Mouse (Mus musculus): Measurements from ENCODE around the gene Vwa8. TPM values are rescaled to one million over a fixed set of nuclear protein-coding genes. Genes with fewer than 3 reads are reported as not detected.
"Not testable (repeated sequence)": the region's sequence is repeated elsewhere in the genome, so short reads cannot be mapped to it uniquely, and the experiment has no call there.

Vwa8 gene
- polyA plus RNA-seq, 1 experiment from 2014 or later: 8.2 TPM

- 92% methylated on average over 8 of the region's 8 CpGs for WGBS
- H3K27ac ChIP-seq: no peak overlapping the region
- H3K9ac ChIP-seq: no peak overlapping the region
- no peaks in the 10 kb centered on the region for H3K27me3 ChIP-seq
- peaks cover 8% of the 10 kb centered on the region for H3K4me1 ChIP-seq
- ATAC-seq (ENCODE audit: low FRiP score): no peak
- no peak overlapping the region for H3K4me3 ChIP-seq (replicated peaks)
- no peak overlapping the region for H3K4me2 ChIP-seq
- H3K9me3 ChIP-seq: no peaks in the 10 kb centered on the region
- H3K36me3 ChIP-seq (replicated peaks): no peaks in the 10 kb centered on the region
Observed at GRCm38 (mm10) chr14:78886566-78887234, 37.8 kb downstream of the Vwa8 start.

DNA sequence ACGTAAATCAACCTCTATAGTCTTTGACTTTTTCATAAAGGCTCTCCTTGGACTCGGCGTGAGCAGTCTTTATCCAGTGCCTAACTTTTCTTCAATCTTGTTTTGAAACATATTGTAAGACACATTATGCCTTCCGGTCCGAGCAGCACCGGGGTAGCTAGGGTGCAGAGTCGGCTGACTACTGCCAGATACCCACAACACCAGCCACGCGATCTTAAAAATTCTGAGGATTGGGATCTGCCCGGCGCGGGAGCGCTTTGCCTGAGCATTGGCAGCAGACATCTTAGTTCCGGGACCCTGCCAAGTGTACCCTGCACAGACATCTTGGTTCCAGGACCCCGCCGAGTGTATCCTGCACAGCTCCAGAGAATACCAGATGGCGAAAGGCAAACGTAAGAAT is 38.6 kb downstream of the Vwa8 start:
- not testable (repeated sequence) for ATAC-seq (ENCODE audit: low FRiP score)

DNA sequence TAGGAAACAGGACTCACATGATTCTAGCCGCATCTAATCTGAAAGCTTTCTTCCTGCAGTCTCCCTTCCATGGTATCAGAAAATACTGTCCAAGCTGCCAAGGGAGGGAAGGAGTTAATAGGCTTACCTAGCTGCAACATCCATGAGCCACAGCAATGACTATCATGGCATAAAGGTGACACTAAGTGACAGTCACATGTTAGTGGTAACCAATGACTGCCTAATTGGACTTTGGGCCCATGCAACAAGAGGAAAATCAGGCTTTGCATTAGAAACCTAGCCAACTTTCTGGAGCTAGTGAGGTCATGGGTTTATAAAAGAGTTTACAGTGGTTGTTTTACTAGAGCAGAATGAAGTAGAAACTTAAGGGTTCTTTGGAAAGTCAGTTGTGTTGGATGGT is 46.6 kb downstream of the Vwa8 start:
- no peak for ATAC-seq (ENCODE audit: low FRiP score)
- no peaks in the 10 kb centered on the region for H3K36me3 ChIP-seq (replicated peaks)
- no peak overlapping the region for H3K9ac ChIP-seq
- H3K27ac ChIP-seq: no peak overlapping the region
- no peak overlapping the region for H3K4me2 ChIP-seq
- no peak overlapping the region for H3K4me3 ChIP-seq (replicated peaks)
- no peaks in the 10 kb centered on the region for H3K9me3 ChIP-seq
- no peaks in the 10 kb centered on the region for H3K27me3 ChIP-seq
- 100% methylated on average over 1 of the region's 1 CpGs for WGBS
- no peaks in the 10 kb centered on the region for H3K4me1 ChIP-seq

More for the DNA sequence above, 38.6 kb downstream of the Vwa8 start:
- not testable (repeated sequence) for H3K27me3 ChIP-seq; H3K4me2 ChIP-seq; H3K4me3 ChIP-seq (replicated peaks); H3K9ac ChIP-seq; H3K4me1 ChIP-seq; H3K9me3 ChIP-seq; H3K36me3 ChIP-seq (replicated peaks); H3K27ac ChIP-seq
- WGBS: 96% methylated on average over 14 of the region's 18 CpGs

DNA sequence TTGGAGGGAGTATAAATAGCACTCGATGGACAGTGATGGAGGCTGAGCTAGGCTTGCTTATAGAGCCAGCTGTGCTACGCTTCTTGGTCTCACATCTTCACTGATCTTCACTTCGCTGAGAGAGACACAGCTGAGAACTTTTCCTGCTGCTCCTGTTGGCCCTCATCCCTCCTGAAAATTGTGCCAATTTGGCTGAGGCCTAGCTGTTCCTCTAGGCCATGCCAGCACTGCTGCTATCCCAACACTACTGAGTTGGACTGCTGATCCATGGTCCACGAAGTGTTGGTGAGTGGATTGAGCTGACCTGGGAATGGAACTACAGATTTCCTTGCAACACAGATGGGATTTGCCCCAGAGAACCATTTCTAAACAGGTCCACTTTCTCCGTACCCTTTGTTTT is 47.4 kb downstream of the Vwa8 start:
- H3K4me1 ChIP-seq: no peaks in the 10 kb centered on the region
- no peaks in the 10 kb centered on the region for H3K36me3 ChIP-seq (replicated peaks)
- no peak overlapping the region for H3K9ac ChIP-seq
- no peak for ATAC-seq (ENCODE audit: low FRiP score)
- no peak overlapping the region for H3K4me3 ChIP-seq (replicated peaks)
- 94% methylated on average over 5 of the region's 5 CpGs for WGBS
- H3K4me2 ChIP-seq: no peak overlapping the region
- no peaks in the 10 kb centered on the region for H3K9me3 ChIP-seq
- no peaks in the 10 kb centered on the region for H3K27me3 ChIP-seq
- no peak overlapping the region for H3K27ac ChIP-seq

DNA sequence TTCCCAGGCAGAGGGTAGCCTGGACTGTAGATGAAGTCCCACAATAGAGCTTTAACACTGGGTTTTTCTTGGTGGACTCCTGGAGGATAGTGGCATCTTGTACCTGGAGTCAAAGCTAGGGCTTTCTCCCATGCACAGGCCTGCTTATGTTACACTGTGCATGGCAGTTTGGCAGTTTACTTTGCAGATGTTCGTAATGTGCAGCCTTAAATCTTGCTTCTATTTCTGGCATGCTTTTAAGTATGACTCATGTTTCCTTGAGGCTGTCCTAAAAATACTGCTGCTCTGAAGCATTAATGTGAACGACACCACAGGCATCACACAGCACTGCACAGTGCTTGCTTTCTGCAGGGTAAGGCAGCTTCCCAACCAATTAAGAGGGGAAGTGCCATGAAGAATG is 51.9 kb downstream of the Vwa8 start:
- Histone ChIP-seq H3K9ac (no peak overlapping the region), H3K9me3 (no peaks in the 10 kb centered on the region), H3K27me3 (no peaks in the 10 kb centered on the region), H3K4me3 (replicated peaks) (no peak overlapping the region), H3K36me3 (replicated peaks) (no peaks in the 10 kb centered on the region), H3K27ac (no peak overlapping the region), H3K4me1 (no peaks in the 10 kb centered on the region), H3K4me2 (no peak overlapping the region)
- 85% methylated on average over 2 of the region's 2 CpGs for WGBS
- no peak for ATAC-seq (ENCODE audit: low FRiP score)

DNA sequence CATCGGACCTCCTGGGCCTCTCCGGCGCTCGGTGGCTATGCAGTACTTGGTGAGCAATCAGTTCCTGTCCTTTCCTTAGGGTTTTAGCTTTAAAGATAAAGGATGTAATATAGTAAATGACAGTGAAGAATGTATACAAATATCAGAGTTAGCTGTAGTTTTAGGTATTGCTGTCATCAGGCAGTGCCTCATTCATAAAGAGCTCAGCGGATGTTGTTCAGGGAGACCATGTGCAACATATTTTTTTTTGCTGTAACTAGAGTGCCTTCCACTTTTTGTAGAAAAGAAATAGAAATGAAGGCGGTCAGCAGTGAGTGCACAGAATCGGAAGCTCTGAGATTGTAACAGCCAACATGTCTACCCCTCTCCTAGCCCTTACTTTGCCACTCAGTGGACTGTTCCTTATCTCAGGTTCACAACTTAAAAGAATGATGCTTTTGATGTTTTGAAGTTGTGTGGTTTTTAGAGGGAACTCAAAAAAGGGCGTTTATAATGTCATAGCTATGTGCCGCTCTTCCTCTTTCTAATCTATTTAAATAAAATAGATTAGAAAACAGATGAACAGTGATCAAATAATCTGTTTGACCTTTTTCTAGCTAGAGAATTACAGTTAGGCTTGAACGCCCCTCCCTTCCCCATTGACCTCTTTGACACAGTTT is 59.5 kb downstream of the Vwa8 start:
- no peak overlapping the region for H3K9ac ChIP-seq
- WGBS: 94% methylated on average over 10 of the region's 10 CpGs
- H3K4me2 ChIP-seq: no peak overlapping the region
- no peak overlapping the region for H3K4me3 ChIP-seq (replicated peaks)
- H3K4me1 ChIP-seq: no peaks in the 10 kb centered on the region
- H3K36me3 ChIP-seq (replicated peaks): no peaks in the 10 kb centered on the region
- H3K9me3 ChIP-seq: no peaks in the 10 kb centered on the region
- H3K27ac ChIP-seq: no peak overlapping the region
- H3K27me3 ChIP-seq: no peaks in the 10 kb centered on the region
- ATAC-seq (ENCODE audit: low FRiP score): no peak

DNA sequence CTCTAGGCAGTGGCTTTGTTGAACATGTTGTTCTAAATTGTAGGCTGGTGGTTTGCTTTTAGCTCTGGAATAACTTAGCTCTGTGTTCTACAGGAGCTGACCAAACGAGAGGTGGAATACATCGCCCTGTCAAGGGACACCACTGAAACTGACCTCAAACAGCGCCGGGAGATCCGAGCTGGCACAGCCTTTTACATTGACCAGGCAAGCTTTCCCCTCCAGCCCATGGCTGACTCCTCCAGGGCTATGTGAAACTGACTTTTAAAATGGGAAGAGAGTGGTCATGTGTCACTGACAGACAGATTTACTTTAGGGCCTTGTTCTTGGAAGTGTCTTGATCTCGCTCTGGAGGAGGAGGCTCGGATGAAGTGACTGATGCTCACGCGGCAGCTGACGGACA is 63.2 kb downstream of the Vwa8 start:
- H3K27me3 ChIP-seq: no peaks in the 10 kb centered on the region
- WGBS: 85% methylated on average over 10 of the region's 10 CpGs
- no peak overlapping the region for H3K4me2 ChIP-seq
- ATAC-seq (ENCODE audit: low FRiP score): no peak
- H3K36me3 ChIP-seq (replicated peaks): no peaks in the 10 kb centered on the region
- H3K9ac ChIP-seq: no peak overlapping the region
- H3K9me3 ChIP-seq: no peaks in the 10 kb centered on the region
- H3K27ac ChIP-seq: no peak overlapping the region
- H3K4me1 ChIP-seq: no peaks in the 10 kb centered on the region
- no peak overlapping the region for H3K4me3 ChIP-seq (replicated peaks)

DNA sequence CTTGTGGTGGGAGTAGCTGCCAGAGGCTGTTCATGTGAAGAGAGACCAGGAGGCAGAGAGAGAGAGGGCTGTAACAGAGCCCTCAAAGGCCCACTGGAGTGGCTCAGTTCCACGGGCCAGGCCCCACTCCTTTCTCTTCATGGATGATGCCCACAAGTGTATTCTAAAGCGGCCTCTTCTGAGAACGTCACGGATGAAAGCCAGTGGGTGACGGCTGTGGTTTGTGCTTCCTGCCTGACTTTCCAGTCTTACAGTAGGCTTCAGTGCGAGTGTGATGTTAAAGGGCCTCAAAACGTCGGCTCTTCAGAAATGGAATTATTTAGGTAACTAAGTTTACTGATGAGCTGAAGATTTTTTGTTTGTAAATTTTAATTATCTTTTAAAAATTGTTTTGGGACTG is 65.3 kb downstream of the Vwa8 start:
- H3K9me3 ChIP-seq: no peaks in the 10 kb centered on the region
- ATAC-seq (ENCODE audit: low FRiP score): no peak
- no peak overlapping the region for H3K4me2 ChIP-seq
- no peaks in the 10 kb centered on the region for H3K4me1 ChIP-seq
- WGBS: 93% methylated on average over 8 of the region's 8 CpGs
- no peaks in the 10 kb centered on the region for H3K36me3 ChIP-seq (replicated peaks)
- no peaks in the 10 kb centered on the region for H3K27me3 ChIP-seq
- H3K9ac ChIP-seq: no peak overlapping the region
- no peak overlapping the region for H3K27ac ChIP-seq
- no peak overlapping the region for H3K4me3 ChIP-seq (replicated peaks)

- Histone ChIP-seq H3K27me3 (no peaks in the 10 kb centered on the region), H3K4me3 (replicated peaks) (no peak overlapping the region), H3K9me3 (no peaks in the 10 kb centered on the region), H3K9ac (no peak overlapping the region), H3K4me2 (no peak overlapping the region), H3K36me3 (replicated peaks) (no peaks in the 10 kb centered on the region), H3K4me1 (no peaks in the 10 kb centered on the region), H3K27ac (no peak overlapping the region)
- no peak for ATAC-seq (ENCODE audit: low FRiP score)
- WGBS: 93% methylated on average over 2 of the region's 2 CpGs
Observed at GRCm38 (mm10) chr14:78916691-78917090, 67.8 kb downstream of the Vwa8 start.

- Histone ChIP-seq H3K4me1 (no peaks in the 10 kb centered on the region), H3K27me3 (no peaks in the 10 kb centered on the region), H3K4me3 (replicated peaks) (no peak overlapping the region), H3K9ac (no peak overlapping the region), H3K27ac (no peak overlapping the region), H3K4me2 (no peak overlapping the region), H3K9me3 (no peaks in the 10 kb centered on the region), H3K36me3 (replicated peaks) (no peaks in the 10 kb centered on the region)
- ATAC-seq (ENCODE audit: low FRiP score): no peak
- 73% methylated on average over 2 of the region's 2 CpGs for WGBS
Observed at GRCm38 (mm10) chr14:78921219-78921618, 72.4 kb downstream of the Vwa8 start.

- H3K9me3 ChIP-seq: no peaks in the 10 kb centered on the region
- ATAC-seq (ENCODE audit: low FRiP score): no peak
- H3K4me3 ChIP-seq (replicated peaks): no peak overlapping the region
- whole genome bisulfite sequencing: 90% methylated on average over 5 of the region's 5 CpGs
- no peak overlapping the region for H3K9ac ChIP-seq
- H3K27me3 ChIP-seq: no peaks in the 10 kb centered on the region
- no peak overlapping the region for H3K27ac ChIP-seq
- H3K36me3 ChIP-seq (replicated peaks): no peaks in the 10 kb centered on the region
- no peaks in the 10 kb centered on the region for H3K4me1 ChIP-seq
- H3K4me2 ChIP-seq: no peak overlapping the region
Observed at GRCm38 (mm10) chr14:78923631-78924030, 74.8 kb downstream of the Vwa8 start.

- H3K9me3 ChIP-seq: no peaks in the 10 kb centered on the region
- no peaks in the 10 kb centered on the region for H3K4me1 ChIP-seq
- no peak overlapping the region for H3K9ac ChIP-seq
- no peaks in the 10 kb centered on the region for H3K36me3 ChIP-seq (replicated peaks)
- 85% methylated on average over 21 of the region's 21 CpGs for WGBS
- ATAC-seq (ENCODE audit: low FRiP score): no peak
- H3K4me3 ChIP-seq (replicated peaks): no peak overlapping the region
- H3K4me2 ChIP-seq: no peak overlapping the region
- no peaks in the 10 kb centered on the region for H3K27me3 ChIP-seq
- H3K27ac ChIP-seq: no peak overlapping the region
Observed at GRCm38 (mm10) chr14:78924755-78925537, 76.1 kb downstream of the Vwa8 start.
